8 mouse cellular contexts compared by ENCODE assay signal in genomic region chr1:58711365-58712016, GRCm38 (mm10). TPM values are rescaled to one million over a fixed set of nuclear protein-coding genes. Genes with fewer than 3 reads are reported as not detected.
DNase-seq lines count a peak whose midpoint lies in the region; ATAC-seq and TF ChIP-seq lines count a peak whose summit lies in the region.

Gene Cflar, plus strand, starts transcription at chr1:58711508.

- no peaks in the 10 kb centered on the region for H3K9me3 ChIP-seq in hindbrain, embryonic 12.5 days (replicated peaks)

- 0 out of 2 replicates have a peak, but pooled peaks cover 2% of the 10 kb centered on the region for H3K4me1 ChIP-seq in hindbrain, embryonic 12.5 days

- peak; percentile 52 for ATAC-seq in Patski
- peak; percentile 81 for ATAC-seq in hindbrain, embryonic 12.5 days (ENCODE audit: low FRiP score)

- H3K27ac ChIP-seq in hindbrain, embryonic 12.5 days: peak within 1 kb of the TSS; percentile 91
- peak within 1 kb of the TSS; percentile 93 for H3K27ac ChIP-seq in left cerebral cortex, adult 2 months
- peak within 1 kb of the TSS; percentile 98 for H3K27ac ChIP-seq in macrophage

- intact Hi-C loops in left cerebral cortex, adult 2 months (cut with DNase I): loop anchor here (2.0 kb wide), 1 partner anchor 59 kb away; no protein-coding TSS in a partner anchor

- WGBS in hindbrain, embryonic 12.5 days: under 1% methylated on average over 44 of the region's 45 CpGs
- WGBS in macrophage (ENCODE audit: missing documents): under 1% methylated on average over 44 of the region's 45 CpGs

- CTCF ChIA-PET in Patski (lab: Charles Lee): interaction anchor here (0.9 to 1.6 kb wide), 3 partner anchors 19 to 36 kb away, joined by 3 to 4 read pairs (median 4); no protein-coding TSS in a partner anchor

- peak; percentile 58 for DNase-seq in Patski (ENCODE audit: low read depth, low spot score)
- DNase-seq in cerebellum, adult 9-11 months: peak; percentile 60
- DNase-seq in frontal cortex, adult 2 months (ENCODE audit: extremely low spot score in 1 of 2, low spot score in 1 of 2): peak in 1 of 2 experiments; percentile 48
- DNase-seq in left cerebral cortex, adult 2 months (ENCODE audit: extremely low spot score in 1 of 2, low spot score in 2 of 2): peak; percentile 49 to 54
- peak; percentile 45 to 67 for DNase-seq in right cerebral cortex, adult 2 months (ENCODE audit: low spot score in 2 of 2)
- peak; percentile 20 for DNase-seq in urinary bladder, postnatal 10 days (ENCODE audit: low spot score)

- no peaks in the 10 kb centered on the region for H3K36me3 ChIP-seq in hindbrain, embryonic 12.5 days
- no peaks in the 10 kb centered on the region for H3K36me3 ChIP-seq in macrophage (ENCODE audit: inconsistent target)

- peak within 1 kb of the TSS; percentile 61 for H3K4me3 ChIP-seq in hindbrain, embryonic 12.5 days
- H3K4me3 ChIP-seq in left cerebral cortex, adult 2 months: peak within 1 kb of the TSS; percentile 58
- H3K4me3 ChIP-seq in macrophage (ENCODE audit: inconsistent target): peak within 1 kb of the TSS; percentile 54

- peaks cover 34% of the 10 kb centered on the region for H3K79me2 ChIP-seq in macrophage (ENCODE audit: inconsistent target)

- H3K27me3 ChIP-seq in Patski: no peaks in the 10 kb centered on the region
- H3K27me3 ChIP-seq in hindbrain, embryonic 12.5 days: no peaks in the 10 kb centered on the region

- H3K9ac ChIP-seq in hindbrain, embryonic 12.5 days: peak within 1 kb of the TSS; percentile 79

- in situ Hi-C loops in Patski (cut with MboI; ENCODE audit: low pct_unique_long_range_greater_than_20kb): loop anchor here (5.0 kb wide), 1 partner anchor 36 kb away; no protein-coding TSS in a partner anchor

- H3K4me2 ChIP-seq in hindbrain, embryonic 12.5 days (replicated peaks): peak within 1 kb of the TSS; percentile 65

- POLR2A ChIA-PET in Patski (lab: Charles Lee): interaction anchor here (0.7 to 1.0 kb wide), 2 partner anchors 17 to 59 kb away, joined by 3 to 4 read pairs; no protein-coding TSS in a partner anchor

- no peak for TF ChIP-seq CTCF in Patski (IDR thresholded peaks at IDR 0.05)
- TF ChIP-seq CTCF in left cerebral cortex, adult 2 months (IDR thresholded peaks at IDR 0.05): no peak

RNA-seq across cellular contexts. Expression of gene Cflar, which starts in this region (rescaled TPM):
- polyA plus RNA-seq in Patski (2021): 73.1 TPM
- polyA plus RNA-seq in frontal cortex, adult 2 months (2012; rRNA removed): 17.7 and 20.7 TPM in 2 replicates
- 22.6 and 23.5 TPM in 2 replicates for polyA plus RNA-seq in hindbrain, embryonic 12.5 days (2016; fragmentation: Nextera tagmentation; extraction: Ambion mirVana)
- 10 to 100 TPM; 25.1 to 30.1 TPM for total RNA-seq in left cerebral cortex, adult 2 months (2021)
- total RNA-seq in macrophage (2018; cell fraction: chromatin; rRNA removed): 1,000 to 10,000 TPM in 14 of 26 experiments, 100 to 1,000 TPM in 12; 263 to 1,825 (median 1,068) TPM
- 100 to 1,000 TPM in 22 of 26 experiments, 10 to 100 TPM in 4; 87.0 to 559 (median 288) TPM for total RNA-seq in macrophage (2018; cell fraction: cytosol; rRNA removed)
- total RNA-seq in macrophage (2018; cell fraction: nucleus; rRNA removed): 1,000 to 10,000 TPM in 17 of 26 experiments, 100 to 1,000 TPM in 9; 365 to 1,587 (median 1,196) TPM
- 53.3 to 68.2 TPM (median 67.9 TPM) in 3 replicates for polyA plus RNA-seq in macrophage (2018)
